Mouse (Mus musculus): ENCODE results near the gene Ralgapa1.
"Not testable (repeated sequence)": the region's sequence is repeated elsewhere in the genome, so short reads cannot be mapped to it uniquely, and the experiment has no call there.

Gene Ralgapa1

DNA sequence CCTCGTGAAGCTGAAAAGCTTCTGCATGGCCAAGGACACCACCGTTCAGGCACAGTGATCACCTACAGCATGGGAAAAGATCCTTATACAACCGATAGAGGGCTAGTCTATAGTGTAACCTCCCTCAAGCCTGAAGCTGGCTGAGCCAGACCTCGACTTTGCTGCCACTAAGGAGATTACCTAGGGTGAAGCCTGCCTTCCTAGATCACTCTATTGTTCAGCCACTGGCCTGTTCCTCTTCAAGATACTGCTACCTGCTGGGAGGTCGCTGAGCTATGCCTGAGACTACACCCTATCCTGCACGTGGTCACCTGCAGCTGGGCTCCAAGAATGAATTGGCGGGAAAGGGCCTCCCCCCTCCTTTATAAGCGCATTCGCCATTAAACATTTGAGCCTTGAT is 234.0 kb downstream of the Ralgapa1 start:
- not testable (repeated sequence) for DNase-seq

DNA sequence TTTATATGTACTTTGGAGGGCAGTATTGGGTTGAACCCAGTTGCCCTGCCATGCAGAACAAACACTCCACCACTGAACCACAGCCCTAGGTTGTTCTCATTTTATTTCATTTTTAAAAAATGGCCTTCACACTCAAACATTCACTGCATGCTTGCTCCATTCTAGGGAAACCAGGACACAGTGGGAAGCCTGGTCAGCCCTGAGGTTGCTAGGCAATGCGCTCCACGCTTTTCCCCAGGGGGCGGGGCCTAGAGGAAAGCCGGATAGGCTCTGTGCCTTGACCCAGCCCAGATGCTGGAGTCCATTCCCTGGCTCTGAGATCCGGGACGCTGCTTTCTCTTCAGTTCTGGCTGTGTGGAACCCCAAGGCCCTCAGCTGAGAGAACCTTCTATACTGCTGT is 247.2 kb downstream of the Ralgapa1 start:
- no peak for DNase-seq

DNA sequence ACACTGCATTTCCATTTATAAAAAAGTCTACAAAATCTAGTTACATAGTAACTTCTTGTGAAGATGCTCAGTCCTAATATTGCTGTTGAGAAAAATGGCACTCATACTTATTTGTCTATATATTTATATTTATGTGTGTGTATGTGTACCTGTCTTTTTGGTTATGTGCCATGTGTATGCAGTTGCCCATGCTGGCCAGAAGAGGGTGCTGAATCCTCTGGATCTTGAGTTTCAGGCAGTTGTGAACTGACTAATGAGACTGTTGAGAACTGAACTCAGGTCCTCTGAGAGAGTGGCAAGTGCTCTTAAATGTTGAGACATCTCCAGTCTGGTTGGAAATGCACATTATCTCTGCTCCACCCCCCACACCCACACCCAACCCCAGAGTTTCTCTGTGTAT is 247.9 kb downstream of the Ralgapa1 start:
- DNase-seq, result no peak

DNA sequence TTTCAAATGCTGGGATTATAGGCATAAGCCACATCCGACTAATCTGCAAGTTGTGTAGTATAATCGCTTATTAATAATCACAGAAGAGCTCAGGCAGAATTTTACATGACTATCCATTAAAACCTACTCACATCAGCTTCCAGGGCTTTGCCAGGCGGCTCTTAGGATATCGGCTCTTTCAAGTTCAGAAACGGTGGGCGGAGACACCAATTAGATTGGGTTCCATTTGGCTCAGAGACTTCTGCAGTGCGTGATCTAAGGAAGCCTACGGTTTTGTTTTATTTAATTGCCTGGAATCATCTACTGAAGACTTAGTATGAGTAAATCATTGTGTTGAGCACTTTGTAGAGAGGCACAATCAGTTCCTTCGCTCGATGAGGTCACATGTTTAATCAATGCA is 249.3 kb downstream of the Ralgapa1 start:
- no peak for DNase-seq

DNA sequence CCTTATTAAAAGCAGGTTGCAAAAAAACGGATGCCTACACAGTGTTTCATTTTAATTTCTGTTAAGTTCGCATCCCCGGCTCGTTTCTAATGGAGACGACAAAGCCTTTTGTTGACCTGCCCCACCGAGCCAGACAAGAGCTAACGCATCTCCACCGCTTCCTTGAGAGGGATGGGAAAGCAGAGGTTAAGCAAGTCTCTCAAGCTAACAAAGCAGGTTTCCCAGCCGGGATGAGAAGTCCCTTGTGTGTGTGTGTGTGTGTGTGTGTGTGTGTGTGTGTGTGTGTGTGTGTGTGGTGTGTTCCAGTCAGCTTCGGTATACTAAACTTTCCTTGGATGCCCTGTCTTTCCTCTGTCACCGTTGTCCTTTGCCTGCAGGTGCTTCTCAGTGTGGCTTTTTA is 249.8 kb downstream of the Ralgapa1 start:
- no peak for DNase-seq

DNA sequence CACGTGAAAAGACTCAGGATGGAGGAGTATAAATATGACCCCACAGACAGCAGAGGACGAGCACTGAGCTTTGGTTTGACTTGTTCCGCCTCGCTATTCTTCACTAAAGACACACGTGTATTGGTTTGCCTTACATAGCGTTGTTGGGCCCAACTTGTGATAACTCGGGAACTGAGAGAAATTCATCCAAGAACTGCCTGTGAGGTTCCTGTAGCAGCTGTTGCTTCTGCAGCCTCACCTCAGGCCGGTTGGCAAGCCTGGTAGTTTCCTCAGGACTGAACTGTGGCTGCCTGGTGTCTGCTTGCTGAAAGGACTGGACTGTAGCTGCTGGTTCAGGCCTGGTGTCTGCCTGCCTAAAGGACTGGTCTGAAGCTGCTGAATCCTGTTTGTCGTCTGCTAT is 250.3 kb downstream of the Ralgapa1 start:
- no peak for DNase-seq

DNA sequence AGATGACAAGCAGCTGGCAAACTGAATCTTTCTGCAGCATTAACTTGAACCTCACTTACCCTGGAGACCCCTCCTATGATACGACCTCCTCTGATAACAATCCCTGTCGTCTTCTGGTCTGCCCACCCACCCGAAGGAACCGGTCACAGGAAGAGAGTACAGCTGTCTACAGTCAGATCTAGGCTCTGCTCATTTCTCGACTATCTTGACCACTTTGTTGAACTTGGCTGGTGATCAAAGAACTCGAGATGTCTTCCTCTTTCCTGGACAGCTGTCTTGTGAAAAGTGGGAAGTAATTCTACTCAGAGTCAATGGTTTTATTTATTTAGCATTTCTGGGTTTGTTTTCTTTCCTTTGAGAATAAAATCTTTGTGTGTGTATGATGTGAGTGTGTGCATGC is 251.3 kb downstream of the Ralgapa1 start:
- DNase-seq, result no peak

DNA sequence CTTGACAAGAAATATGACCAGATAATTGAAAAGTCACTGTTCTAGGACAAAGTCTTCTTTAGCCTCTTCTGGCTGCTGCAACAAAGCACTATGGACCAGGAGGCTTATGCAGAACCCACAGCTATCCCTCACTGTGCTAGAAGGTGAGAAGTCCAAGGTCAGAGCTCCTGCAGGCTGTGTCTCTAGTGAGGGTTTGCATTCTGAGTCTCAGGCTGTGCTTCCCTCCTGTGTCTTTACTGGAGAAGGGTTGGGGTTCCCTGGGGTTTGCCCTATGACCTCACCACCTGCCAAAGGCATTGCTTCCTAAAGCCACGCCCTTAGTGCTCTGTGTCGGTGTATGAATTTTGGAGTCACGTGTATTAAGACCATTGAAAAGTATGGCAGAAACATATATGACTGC is 252.5 kb downstream of the Ralgapa1 start:
- no peak for DNase-seq

DNA sequence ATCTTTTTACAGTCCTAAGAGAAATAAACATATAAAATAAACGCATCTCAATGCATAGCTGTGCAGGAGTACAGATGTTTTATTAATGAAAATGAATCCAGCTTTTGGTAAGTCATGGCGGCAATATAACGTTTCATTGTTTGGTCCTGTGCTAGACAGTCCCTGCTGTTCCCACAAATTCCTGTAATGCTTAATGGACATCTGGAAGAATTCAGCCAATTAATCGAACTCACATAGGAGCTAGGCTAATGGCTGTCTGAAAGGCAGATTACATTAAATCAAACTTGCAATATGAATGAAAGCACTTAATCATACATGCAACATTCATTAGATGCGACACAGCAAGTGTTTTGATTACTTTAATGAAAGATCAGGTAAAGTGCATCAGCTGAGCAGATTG is 254.1 kb downstream of the Ralgapa1 start:
- DNase-seq, result no peak

DNA sequence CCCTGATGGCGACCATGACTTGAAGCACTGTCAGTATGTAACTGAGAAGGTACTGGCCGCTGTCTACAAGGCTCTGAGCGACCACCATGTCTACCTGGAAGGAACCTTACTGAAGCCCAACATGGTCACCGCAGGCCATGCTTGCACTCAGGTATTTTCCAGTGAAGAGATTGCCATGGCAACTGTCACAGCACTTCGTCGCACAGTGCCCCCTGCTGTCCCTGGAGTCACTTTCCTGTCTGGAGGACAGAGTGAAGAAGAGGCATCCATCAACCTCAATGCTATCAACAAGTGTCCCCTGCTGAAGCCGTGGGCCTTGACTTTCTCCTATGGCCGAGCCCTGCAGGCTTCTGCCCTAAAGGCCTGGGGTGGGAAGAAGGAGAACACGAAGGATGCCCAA is 255.1 kb downstream of the Ralgapa1 start:
- no peak for DNase-seq

DNA sequence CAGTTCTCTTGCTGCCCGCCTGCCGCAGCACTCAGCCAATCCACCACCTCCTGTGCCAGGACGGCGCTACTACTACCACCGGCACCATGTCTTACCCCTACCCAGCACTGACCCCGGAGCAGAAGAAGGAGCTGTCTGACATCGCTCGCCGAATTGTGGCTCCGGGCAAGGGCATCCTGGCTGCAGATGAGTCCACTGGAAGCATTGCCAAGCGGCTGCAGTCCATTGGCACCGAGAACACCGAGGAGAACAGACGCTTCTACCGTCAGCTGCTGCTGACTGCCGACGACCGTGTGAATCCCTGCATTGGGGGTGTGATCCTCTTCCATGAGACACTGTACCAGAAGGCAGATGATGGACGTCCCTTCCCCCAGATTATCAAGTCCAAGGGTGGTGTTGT is 255.8 kb downstream of the Ralgapa1 start, which contains the start of gene Aldoart2:
TSS of gene Aldoart2 (plus strand) at position 34 of the 400 bp plus-strand sequence.
- DNase-seq, result no peak

DNA sequence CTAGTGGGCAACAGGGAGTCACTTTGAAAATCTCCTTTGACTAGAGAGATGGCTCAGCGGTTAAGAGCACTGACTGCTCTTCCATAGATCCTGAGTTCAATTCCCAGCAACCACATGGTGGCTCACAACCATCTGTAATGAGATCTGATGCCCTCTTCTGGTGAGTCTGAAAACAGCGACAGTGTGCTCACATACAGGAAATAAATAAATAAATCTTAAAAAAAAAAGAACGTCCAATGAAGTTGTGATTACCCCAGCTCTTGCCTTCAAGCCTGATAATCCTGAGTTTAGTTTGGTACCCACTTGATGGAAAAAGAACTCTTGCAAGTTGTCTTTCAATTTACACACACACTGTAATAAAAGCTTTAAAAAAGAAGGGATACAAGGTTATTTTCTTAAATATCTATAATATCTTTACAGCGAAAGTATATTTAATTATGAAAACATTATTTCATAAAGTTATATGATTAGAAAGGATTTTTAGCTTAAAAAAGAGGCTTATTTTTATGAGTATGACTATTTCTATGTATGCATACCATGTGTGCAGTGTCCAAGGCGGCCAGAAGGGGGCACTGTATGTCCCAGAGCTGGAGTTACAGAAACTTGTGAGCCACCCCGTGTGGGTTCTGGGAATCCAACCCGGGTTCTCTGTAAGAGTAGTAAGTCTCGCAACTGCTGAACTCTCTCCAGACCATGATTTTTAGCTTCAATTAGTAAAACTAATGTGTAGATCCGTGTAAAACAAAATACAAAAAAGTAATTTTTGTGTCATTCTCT is 256.6 kb downstream of the Ralgapa1 start:
- DNase-seq, result no peak

DNA sequence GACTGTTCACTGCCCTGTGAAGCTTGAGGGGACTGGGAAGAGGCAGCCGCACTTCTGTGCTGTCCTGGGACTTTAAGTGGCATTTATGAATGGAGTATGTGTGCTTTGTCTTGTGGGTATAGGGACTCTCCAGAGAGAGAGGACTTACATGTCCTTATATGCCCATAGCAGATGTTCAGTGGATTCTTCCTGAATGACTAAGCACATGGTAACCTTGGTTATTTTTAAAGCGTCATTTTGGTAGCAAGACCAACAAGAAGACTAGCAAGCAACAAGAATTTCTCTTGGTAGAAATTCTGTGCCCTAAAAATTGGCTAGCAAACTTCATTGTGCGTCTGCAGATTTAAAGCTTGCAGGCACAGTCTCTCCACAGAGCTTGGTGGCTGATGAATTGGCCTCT is 257.2 kb downstream of the Ralgapa1 start:
- DNase-seq, result no peak

DNA sequence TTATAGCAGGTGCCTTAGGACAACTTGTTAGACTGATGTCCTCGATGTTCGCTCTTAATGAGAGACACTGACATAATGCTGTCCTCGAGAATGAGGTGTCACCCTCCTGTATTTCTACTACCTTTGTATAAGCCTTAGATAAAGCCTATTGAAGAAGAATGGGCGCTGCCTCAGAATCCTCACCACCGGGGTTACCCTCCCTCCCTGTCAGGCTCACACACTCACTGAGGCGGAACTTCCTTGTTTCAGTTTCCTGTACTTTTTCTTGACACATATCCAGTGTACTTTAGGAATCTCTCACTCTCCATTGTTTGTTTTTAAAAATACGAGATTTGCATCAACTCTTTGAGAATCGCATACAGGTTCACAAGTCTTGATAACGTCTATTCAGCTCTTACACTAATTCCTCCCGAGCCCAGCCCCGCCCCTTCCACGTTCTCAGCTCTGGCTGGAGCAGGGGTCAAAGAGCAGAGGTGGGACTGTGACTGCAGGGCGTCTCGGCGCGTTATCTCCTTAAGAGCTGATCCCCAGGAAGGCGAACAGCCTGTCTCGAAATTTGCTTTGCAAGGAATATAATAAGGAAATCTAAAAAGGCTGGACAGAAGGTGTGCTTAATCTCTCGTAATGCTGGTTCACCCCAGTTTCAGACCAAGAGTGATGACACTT is 260.8 kb downstream of the Ralgapa1 start:
- DNase-seq, result no peak

DNA sequence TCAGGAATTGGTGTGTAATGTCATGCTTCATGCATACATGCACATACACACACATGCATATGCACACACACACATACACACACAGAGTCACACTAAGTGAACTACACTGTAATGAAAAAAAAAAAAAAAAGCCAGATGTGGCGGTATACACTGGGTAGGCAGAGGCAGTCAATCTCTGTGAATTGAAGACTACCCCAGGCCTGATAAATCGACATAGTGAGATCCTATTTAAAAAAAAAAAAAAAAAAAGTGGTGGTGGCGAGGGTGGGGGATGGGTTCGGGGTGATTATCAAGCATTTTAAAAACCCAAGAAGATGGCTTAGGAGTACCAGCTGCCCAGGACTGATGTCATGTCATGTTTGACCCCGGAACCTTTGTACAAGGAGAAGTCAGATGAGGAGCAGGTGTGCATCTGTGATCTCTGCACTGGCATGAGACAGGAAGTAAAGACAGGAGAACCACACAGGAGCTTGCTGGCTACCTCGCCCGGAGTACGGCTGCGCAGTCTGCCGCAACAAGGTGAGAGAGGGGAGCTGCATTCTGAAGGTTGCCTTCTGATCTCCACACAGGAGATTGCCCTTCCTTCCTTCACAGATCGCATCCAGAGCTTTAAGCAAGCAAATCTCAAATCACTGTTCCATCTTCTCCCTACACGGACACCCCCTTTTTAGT is 261.6 kb downstream of the Ralgapa1 start:
- no peak for DNase-seq

DNA sequence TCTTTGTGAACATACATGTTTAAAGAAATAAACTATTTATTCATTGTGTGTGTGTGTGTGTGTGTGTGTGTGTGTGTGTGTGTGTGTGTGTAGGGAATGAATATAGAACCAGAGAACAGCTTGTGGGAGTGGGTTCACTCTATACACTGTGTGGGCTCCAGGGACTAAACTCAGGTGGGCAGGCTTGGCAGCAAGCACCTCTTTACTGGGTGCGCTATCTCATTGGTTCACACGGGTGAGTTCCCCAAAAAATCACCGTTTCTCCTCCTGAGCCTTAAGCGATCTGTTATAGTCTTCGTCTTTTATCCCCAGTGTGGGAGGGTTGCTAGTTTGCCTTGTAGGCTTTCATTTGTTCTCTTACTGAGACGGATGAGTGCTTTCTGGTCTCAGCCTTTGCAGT is 263.1 kb downstream of the Ralgapa1 start:
- DNase-seq, result no peak

DNA sequence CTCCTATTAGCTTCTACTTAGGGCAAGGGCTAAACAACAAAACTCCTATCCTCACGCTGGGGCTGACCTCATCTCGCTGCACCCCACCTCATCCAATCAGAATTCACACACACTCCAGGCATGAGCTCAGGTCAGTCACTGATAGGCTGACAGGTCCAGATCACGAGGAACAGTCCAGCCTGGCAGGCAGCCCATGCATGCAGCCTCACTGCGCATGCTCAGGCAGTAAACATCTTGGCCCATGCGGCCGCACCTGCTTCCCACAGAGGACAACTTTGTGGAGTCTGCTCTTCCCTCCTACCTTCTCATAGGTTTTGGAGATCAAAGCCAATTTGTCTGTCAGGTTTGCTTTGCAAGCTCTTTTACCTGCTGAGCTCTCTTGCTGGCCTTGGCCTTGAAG is 266.1 kb downstream of the Ralgapa1 start:
- DNase-seq, result not testable (repeated sequence)
